Mouse (Mus musculus): ENCODE measurements around the gene 4931422A03Rik. TPM values are rescaled to one million over a fixed set of nuclear protein-coding genes. Genes with fewer than 3 reads are reported as not detected.
"Not testable (repeated sequence)": the region's sequence is repeated elsewhere in the genome, so short reads cannot be mapped to it uniquely, and the experiment has no call there.

4931422A03Rik gene
- polyA plus RNA-seq (2012; rRNA removed) (not detected in 2 replicates), polyA plus RNA-seq (2014; fragmentation: Nextera tagmentation; extraction: Ambion mirVana) (2.3 and 3.1 TPM in 2 replicates)

DNA sequence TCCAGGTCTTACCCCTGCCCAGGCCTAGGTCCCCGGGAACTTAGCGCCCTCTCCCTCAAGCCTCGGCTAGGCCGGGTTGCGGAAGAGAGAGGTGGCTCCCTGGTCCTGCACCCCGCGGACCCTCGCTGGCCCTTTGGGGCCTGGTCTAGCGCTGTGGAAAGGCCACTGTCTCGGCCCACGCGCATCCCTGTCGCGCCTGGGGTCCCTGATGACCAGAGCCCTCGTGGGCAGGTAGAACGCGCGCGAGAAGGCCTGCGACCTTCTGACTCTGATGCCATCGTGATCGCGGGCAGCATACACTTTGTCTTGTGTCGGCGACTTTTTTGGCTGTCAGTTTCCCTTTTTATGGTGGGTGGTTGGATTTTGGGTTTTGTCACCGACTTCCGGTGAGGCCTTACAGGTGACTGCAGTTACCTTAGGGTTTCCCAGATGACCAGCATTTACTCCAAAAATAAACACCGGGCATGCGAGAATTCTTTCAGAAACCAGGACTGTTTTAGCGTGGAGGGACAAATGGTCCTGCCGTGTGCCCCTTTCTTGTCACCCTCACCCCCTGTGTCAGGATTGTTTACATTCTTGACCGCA lies at the start of gene 4931422A03Rik:
4931422A03Rik (minus strand) TSS at position 223 of the 585 bp plus-strand sequence.
- peaks cover 14% of the 10 kb centered on the region for H3K4me1 ChIP-seq (ENCODE audit: control insufficient read depth, insufficient read depth, low read length)
- no peaks in the 10 kb centered on the region for H3K9me3 ChIP-seq (ENCODE audit: control insufficient read depth, low read length)
- H3K36me3 ChIP-seq (ENCODE audit: control insufficient read depth, insufficient read depth, low read length), result peaks cover 3% of the 10 kb centered on the region; the same call in 1 of the 2 replicates
- ATAC-seq (ENCODE audit: low FRiP score, low read depth), result no peak; the same call in 1 of the 2 replicates
- TF ChIP-seq POLR2A (IDR thresholded peaks at IDR 0.05; ENCODE audit: borderline replicate concordance, extremely low read depth, insufficient read depth, insufficient read length), result no peak
- peak within 1 kb of the TSS; percentile 55; the same call in 1 of the 2 replicates for H3K27ac ChIP-seq (replicated peaks; ENCODE audit: low read depth, low read length)
- WGBS, result under 1% methylated on average over 30 of the region's 32 CpGs
- peak within 1 kb of the TSS; percentile 70 for H3K4me3 ChIP-seq (replicated peaks; ENCODE audit: low read length)
- H3K9ac ChIP-seq (ENCODE audit: low read depth, low read length, severe bottlenecking), result peak within 1 kb of the TSS; percentile 91
- H3K4me2 ChIP-seq (replicated peaks; ENCODE audit: low read depth, low read length, severe bottlenecking), result peak within 1 kb of the TSS; percentile 69
- H3K27me3 ChIP-seq (ENCODE audit: control insufficient read depth, insufficient read depth, low read length), result no peaks in the 10 kb centered on the region
- DNase-seq (ENCODE audit: low spot score), result no peak

GRCm38 (mm10) chr2:104069704-104070185 lies 41.6 kb upstream of the 4931422A03Rik start, which contains the start of gene Cd59b:
Gene Cd59b, plus strand, starts transcription at chr2:104069849.
- Histone ChIP-seq H3K27ac (replicated peaks; ENCODE audit: low read depth, low read length) (peak within 1 kb of the TSS; percentile 26; the same call in 1 of the 2 replicates), H3K9ac (ENCODE audit: low read depth, low read length, severe bottlenecking) (peak within 1 kb of the TSS; percentile 45), H3K9me3 (ENCODE audit: control insufficient read depth, low read length) (0 out of 2 replicates have a peak, but pooled peaks cover 5% of the 10 kb centered on the region), H3K27me3 (ENCODE audit: control insufficient read depth, insufficient read depth, low read length) (no peaks in the 10 kb centered on the region), H3K4me1 (ENCODE audit: control insufficient read depth, insufficient read depth, low read length) (no peaks in the 10 kb centered on the region), H3K4me3 (replicated peaks; ENCODE audit: low read length) (peak within 1 kb of the TSS; percentile 38), H3K36me3 (ENCODE audit: control insufficient read depth, insufficient read depth, low read length) (no peaks in the 10 kb centered on the region), H3K4me2 (replicated peaks; ENCODE audit: low read depth, low read length, severe bottlenecking) (peak within 1 kb of the TSS; percentile 48)
- ATAC-seq (ENCODE audit: low FRiP score, low read depth), result peak; percentile 89
- 13% methylated on average over 13 of the region's 13 CpGs for WGBS
- DNase-seq (ENCODE audit: low spot score), result peak; percentile 71
- no peak for TF ChIP-seq POLR2A (IDR thresholded peaks at IDR 0.05; ENCODE audit: borderline replicate concordance, extremely low read depth, insufficient read depth, insufficient read length)

DNA sequence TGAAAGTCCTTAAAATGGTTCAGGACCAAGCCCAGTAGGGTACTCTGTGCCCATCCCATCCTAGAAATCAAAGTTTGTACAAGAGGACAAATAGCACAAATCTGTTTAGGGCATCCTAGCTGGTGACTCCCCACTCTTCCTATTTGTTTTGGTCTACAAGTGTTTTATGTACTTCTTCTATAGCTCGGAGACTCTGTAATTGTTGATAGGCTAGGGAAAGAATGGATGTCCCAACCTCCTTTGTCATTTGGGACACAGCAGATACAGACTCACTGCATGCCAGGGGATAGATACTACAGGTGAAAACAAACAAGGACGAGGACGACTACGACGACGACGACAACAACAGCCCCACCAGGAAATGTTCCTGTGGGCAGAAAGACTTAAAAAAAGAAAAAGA lies 40.3 kb upstream of the 4931422A03Rik start, which contains the start of gene Gm10799:
Gm10799 (minus strand) TSS at position 101 of the 400 bp plus-strand sequence.
- 86% methylated on average over 7 of the region's 7 CpGs for WGBS
- H3K9ac ChIP-seq (ENCODE audit: low read depth, low read length, severe bottlenecking); DNase-seq (ENCODE audit: low spot score); H3K4me1 ChIP-seq (ENCODE audit: control insufficient read depth, insufficient read depth, low read length); ATAC-seq (ENCODE audit: low FRiP score, low read depth); H3K9me3 ChIP-seq (ENCODE audit: control insufficient read depth, low read length); H3K27ac ChIP-seq (replicated peaks; ENCODE audit: low read depth, low read length); H3K36me3 ChIP-seq (ENCODE audit: control insufficient read depth, insufficient read depth, low read length); H3K27me3 ChIP-seq (ENCODE audit: control insufficient read depth, insufficient read depth, low read length); H3K4me3 ChIP-seq (replicated peaks; ENCODE audit: low read length); H3K4me2 ChIP-seq (replicated peaks; ENCODE audit: low read depth, low read length, severe bottlenecking): not testable (repeated sequence)

- not testable (repeated sequence) for ATAC-seq (ENCODE audit: low FRiP score, low read depth); H3K36me3 ChIP-seq (ENCODE audit: control insufficient read depth, insufficient read depth, low read length); H3K9me3 ChIP-seq (ENCODE audit: control insufficient read depth, low read length); H3K27ac ChIP-seq (replicated peaks; ENCODE audit: low read depth, low read length); H3K4me3 ChIP-seq (replicated peaks; ENCODE audit: low read length); H3K4me1 ChIP-seq (ENCODE audit: control insufficient read depth, insufficient read depth, low read length); DNase-seq (ENCODE audit: low spot score); H3K27me3 ChIP-seq (ENCODE audit: control insufficient read depth, insufficient read depth, low read length); H3K4me2 ChIP-seq (replicated peaks; ENCODE audit: low read depth, low read length, severe bottlenecking); H3K9ac ChIP-seq (ENCODE audit: low read depth, low read length, severe bottlenecking)
- WGBS, result 92% methylated on average over 5 of the region's 6 CpGs
Measured at GRCm38 (mm10) chr2:104065526-104065925, 37.4 kb upstream of the 4931422A03Rik start, which contains the start of gene Gm10912. Gene Gm10912, plus strand, starts transcription at chr2:104065826.

- 86% methylated on average over 2 of the region's 2 CpGs for WGBS
- no peaks in the 10 kb centered on the region for H3K9me3 ChIP-seq (ENCODE audit: control insufficient read depth, low read length)
- no peak for ATAC-seq (ENCODE audit: low FRiP score, low read depth)
- no peaks in the 10 kb centered on the region for H3K27me3 ChIP-seq (ENCODE audit: control insufficient read depth, insufficient read depth, low read length)
- no peak overlapping the region for H3K27ac ChIP-seq (replicated peaks; ENCODE audit: low read depth, low read length)
- H3K4me3 ChIP-seq (replicated peaks; ENCODE audit: low read length), result no peak overlapping the region
- H3K36me3 ChIP-seq (ENCODE audit: control insufficient read depth, insufficient read depth, low read length), result peaks cover 19% of the 10 kb centered on the region
- H3K4me2 ChIP-seq (replicated peaks; ENCODE audit: low read depth, low read length, severe bottlenecking), result no peak overlapping the region
- no peak for DNase-seq (ENCODE audit: low spot score)
- no peak overlapping the region for H3K9ac ChIP-seq (ENCODE audit: low read depth, low read length, severe bottlenecking)
- H3K4me1 ChIP-seq (ENCODE audit: control insufficient read depth, insufficient read depth, low read length), result no peaks in the 10 kb centered on the region
- TF ChIP-seq POLR2A (IDR thresholded peaks at IDR 0.05; ENCODE audit: borderline replicate concordance, extremely low read depth, insufficient read depth, insufficient read length), result no peak
Measured at GRCm38 (mm10) chr2:104064152-104064551, 36.0 kb upstream of the 4931422A03Rik start.
